Mouse (Mus musculus): ENCODE data around the gene Rtn1. TPM values are rescaled to one million over a fixed set of nuclear protein-coding genes. Genes with fewer than 3 reads are reported as not detected.
A peak's percentile ranks its signal among the peaks of the same experiment; 100 is the strongest.

Rtn1 gene
- total RNA-seq (2021) = 1 to 10 TPM; 3.5 to 4.6 TPM

DNA sequence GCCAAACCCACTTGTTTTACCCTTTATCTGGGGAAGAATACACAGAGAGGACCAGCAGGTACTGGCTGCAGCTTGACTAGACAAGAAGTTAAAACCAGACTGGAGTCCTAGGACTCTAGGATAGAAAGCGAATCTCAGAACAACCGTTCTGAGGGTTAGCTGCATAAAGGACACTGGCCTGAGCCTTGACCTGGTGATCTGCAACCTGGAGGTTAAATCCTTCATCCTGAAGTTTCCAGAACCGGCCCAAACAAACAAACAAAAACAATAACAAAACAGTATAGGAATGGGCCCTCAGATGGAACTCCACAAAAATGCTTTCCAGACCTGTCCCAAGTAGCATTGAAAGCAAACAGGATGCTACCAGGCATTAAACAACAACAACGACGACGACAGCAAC lies at the start of gene Rtn1:
TSS of gene Rtn1 (minus strand) at position 101 of the 400 bp plus-strand sequence.
- intact Hi-C loops (cut with DNase I) = no loop called here
- DNase-seq = no peak

GRCm38 (mm10) chr12:72453941-72454340 lies 45.1 kb upstream of the Rtn1 start:
- DNase-seq = no peak
- intact Hi-C loops (cut with DNase I) = no loop called here

- DNase-seq = peak; percentile 47 to 59
- intact Hi-C loops (cut with DNase I) = no loop called here
These were observed 33.2 kb upstream of the Rtn1 start, which contains the start of gene Lrrc9 for GRCm38 (mm10) chr12:72441839-72442576. Gene Lrrc9, plus strand, starts transcription at chr12:72441866.

DNA sequence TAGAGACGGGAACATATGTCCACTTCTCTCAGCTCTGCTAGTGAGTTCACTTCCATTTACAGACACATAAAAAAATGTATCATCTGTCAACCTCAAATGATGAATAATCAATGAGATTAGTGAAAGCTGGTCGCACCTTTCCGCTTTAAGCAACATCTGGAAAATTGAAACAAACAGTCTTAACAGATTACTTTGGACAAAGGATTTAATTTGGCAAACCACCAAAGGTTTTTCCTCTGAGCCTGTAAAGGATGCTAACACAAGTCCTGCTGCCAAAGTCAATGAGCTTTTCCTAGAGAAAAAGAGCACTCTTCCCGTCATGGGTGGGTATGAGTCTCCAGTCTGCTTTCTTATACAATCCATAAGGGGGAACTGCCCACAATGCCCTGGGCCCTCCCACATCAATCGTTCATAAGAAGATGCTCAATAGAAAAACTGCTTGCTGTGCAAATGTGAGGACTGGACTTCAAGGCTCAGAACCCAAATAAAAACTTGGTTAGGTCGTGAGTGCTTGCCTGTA lies 30.2 kb upstream of the Rtn1 start:
- no peak for DNase-seq
- intact Hi-C loops (cut with DNase I) = no loop called here

- DNase-seq = no peak
- intact Hi-C loops (cut with DNase I) = no loop called here
These were observed 29.0 kb upstream of the Rtn1 start for GRCm38 (mm10) chr12:72437676-72438341.

- intact Hi-C loops (cut with DNase I) = no loop called here
These were observed 24.5 kb upstream of the Rtn1 start for GRCm38 (mm10) chr12:72433241-72433865.

GRCm38 (mm10) chr12:72432209-72432608 lies 23.4 kb upstream of the Rtn1 start:
- no peak for DNase-seq
- intact Hi-C loops (cut with DNase I) = no loop called here

More at GRCm38 (mm10) chr12:72433241-72433865, 24.5 kb upstream of the Rtn1 start:
- no peak for DNase-seq

- intact Hi-C loops (cut with DNase I) = loop anchor here (1.0 to 10.0 kb wide), 2 partner anchors 173 to 323 kb away; no protein-coding TSS in a partner anchor
- peak; percentile 55 to 67 for DNase-seq
These were observed 18.9 kb upstream of the Rtn1 start for GRCm38 (mm10) chr12:72427722-72428126.

- intact Hi-C loops (cut with DNase I) = loop anchor here (10.0 kb wide), 1 partner anchor 168 kb away; no protein-coding TSS in a partner anchor
- DNase-seq = no peak
These were observed 13.8 kb upstream of the Rtn1 start for GRCm38 (mm10) chr12:72422681-72423080.

GRCm38 (mm10) chr12:72417762-72418161 lies 8.9 kb upstream of the Rtn1 start:
- no peak for DNase-seq

GRCm38 (mm10) chr12:72408111-72408891 lies 553 bp downstream of the Rtn1 start:
- DNase-seq = peak; percentile 47 to 61
- intact Hi-C loops (cut with DNase I) = no loop called here

More at GRCm38 (mm10) chr12:72417762-72418161, 8.9 kb upstream of the Rtn1 start:
- intact Hi-C loops (cut with DNase I) = no loop called here

DNA sequence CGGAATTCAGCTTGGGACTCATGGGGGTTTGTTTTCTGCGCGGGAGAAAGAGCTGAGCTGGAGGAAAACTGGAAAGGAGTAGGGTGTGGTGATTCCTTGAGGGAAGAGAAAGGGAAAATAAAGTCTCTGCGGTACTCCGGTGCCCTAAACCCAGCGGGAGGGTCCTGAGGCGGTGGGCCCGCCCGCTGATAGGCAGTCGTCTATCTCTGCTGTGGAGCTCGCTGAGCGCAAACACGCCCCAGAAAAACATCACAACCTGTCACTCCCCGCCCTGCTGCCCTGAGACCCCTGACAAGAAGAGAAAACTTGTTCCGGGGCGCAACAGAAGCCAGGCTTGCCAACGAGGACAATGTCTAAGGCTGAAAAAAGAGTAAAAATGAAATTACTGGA lies 1.1 kb downstream of the Rtn1 start:
- intact Hi-C loops (cut with DNase I) = no loop called here
- no peak for DNase-seq

GRCm38 (mm10) chr12:72407146-72407545 lies 1.7 kb downstream of the Rtn1 start:
- no peak for DNase-seq
- intact Hi-C loops (cut with DNase I) = no loop called here

- intact Hi-C loops (cut with DNase I) = no loop called here
These were observed 3.8 kb downstream of the Rtn1 start for GRCm38 (mm10) chr12:72405031-72405430.

GRCm38 (mm10) chr12:72393046-72393805 lies 15.6 kb downstream of the Rtn1 start:
- intact Hi-C loops (cut with DNase I) = no loop called here
- DNase-seq = no peak

More at GRCm38 (mm10) chr12:72405031-72405430, 3.8 kb downstream of the Rtn1 start:
- DNase-seq = no peak

DNA sequence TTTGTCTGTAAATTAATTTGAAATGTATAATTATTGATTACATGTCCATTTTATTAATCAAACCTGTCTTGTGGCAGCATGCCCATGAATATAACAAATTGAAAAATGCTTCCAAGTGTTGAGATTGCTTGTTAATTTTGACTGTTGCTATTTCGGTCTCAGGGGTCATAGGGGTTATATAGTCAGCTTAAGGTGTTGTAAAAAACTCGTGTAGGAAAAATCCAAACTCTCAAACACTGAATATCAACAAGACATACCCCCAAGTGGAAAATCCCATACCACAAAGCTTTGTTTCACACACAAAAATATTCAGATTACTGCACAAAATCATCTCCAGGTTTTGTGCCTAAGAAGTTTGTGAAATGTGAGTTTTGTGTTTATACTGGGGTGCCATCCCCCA lies 18.5 kb downstream of the Rtn1 start:
- intact Hi-C loops (cut with DNase I) = no loop called here
- DNase-seq = no peak

DNA sequence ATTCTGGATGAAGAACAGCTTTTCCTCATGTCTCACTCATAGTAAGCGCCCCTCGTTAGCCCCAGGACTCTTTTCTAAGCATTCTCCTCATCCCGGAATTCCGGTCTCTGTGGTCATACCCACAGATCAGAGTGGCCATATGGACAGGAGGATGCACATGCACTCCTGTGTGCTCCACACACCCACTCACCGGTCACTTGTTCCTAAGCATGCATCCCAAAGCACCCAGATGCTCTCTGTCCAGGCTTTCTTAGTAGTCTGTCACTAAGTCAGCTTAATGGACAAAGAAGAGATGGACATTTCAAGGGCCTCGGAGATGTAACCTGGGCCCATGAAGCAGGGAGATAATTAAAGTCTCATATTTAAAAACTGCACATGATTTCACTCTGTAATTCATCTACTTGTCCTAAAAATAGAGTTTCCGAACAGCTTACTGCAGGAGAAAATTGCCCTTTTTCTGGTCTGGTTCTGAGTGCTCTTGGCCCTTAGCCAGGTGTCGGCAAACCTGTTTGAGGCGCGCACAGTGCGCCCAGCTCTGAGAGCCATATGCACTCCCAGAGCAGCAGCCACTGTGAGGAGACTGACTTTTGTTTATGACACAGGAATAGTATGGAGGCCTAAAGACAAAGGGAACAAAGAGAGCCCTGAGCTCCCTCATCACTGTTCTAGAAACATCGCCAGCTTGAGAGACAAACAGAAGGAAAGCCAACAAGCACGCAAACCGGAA lies 19.3 kb downstream of the Rtn1 start:
- DNase-seq = no peak
- intact Hi-C loops (cut with DNase I) = no loop called here

- intact Hi-C loops (cut with DNase I) = no loop called here
- no peak for DNase-seq
These were observed 20.0 kb downstream of the Rtn1 start for GRCm38 (mm10) chr12:72388835-72389234.

DNA sequence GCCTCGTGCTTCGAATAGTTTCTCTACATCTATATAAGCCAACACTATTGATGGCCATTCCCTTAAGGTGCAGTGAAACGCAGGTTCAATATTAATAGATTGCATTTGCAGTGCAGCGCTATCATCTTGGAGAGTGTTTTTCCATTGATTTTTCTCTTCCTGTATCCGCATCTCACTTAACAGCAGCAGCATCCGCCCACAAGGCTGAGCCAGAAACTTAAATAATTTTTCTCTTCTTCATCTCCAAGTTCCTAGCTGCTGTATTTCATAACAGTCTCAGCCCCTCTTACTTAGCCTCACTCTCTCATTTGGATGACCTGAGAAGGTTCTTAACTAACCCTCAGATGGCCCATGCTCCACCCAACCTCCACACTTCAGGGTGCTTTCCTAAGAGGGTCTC lies 20.7 kb downstream of the Rtn1 start:
- no peak for DNase-seq
- intact Hi-C loops (cut with DNase I) = no loop called here

All from heart, postnatal 36 days (tissue).